Mouse (Mus musculus): ENCODE measurements at regions not wholly inside any gene's neighbourhood (a gene's known extent, or its start where the extent isn't known, plus 50 kb on each side); places are given as distances from the start of the nearest gene placed in this dataset.
"Not testable (repeated sequence)": the region's sequence is repeated elsewhere in the genome, so short reads cannot be mapped to it uniquely, and the experiment has no call there.

DNA sequence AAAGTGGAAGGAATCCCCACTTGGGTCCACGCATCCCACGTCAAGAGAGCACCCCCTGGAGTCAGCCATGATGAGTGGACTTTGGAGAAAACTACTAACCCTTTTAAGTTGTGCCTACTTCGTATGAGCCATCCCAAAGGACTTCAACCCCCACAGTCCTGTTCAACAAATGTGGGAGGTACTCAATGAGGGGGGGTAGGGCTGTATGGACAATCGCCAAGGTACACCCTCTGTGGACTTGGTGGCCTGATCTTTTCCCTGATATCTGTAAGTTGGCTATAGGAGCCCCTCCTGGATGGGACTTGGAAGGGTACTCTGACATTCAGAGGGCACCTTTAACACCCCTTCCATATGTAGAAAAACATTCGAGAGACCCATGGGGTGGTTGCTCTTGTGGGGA, 256.5 kb upstream of the Olfr161 start:
- not testable (repeated sequence) for DNase-seq (ENCODE audit: low spot score)

DNA sequence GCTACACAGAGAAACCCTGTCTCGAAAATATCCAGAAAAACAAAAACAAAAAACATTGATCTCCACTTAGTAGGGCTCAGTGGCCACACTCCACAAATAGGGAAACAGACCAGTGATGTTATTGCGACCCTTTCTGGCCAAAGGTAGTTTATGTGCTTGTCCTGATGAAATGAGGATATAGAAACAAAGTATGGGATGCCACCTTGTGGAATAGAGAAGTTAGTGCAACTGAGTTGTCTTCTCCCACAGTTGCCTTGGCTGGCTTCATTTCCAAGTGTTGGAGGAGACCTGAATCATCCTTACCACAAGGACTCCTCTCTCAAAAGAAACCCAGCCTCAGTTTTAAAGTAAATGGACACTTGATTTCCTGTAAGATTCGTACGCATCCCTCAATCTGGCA, 247.5 kb upstream of the Olfr161 start:
- not testable (repeated sequence) for DNase-seq (ENCODE audit: low spot score)

DNA sequence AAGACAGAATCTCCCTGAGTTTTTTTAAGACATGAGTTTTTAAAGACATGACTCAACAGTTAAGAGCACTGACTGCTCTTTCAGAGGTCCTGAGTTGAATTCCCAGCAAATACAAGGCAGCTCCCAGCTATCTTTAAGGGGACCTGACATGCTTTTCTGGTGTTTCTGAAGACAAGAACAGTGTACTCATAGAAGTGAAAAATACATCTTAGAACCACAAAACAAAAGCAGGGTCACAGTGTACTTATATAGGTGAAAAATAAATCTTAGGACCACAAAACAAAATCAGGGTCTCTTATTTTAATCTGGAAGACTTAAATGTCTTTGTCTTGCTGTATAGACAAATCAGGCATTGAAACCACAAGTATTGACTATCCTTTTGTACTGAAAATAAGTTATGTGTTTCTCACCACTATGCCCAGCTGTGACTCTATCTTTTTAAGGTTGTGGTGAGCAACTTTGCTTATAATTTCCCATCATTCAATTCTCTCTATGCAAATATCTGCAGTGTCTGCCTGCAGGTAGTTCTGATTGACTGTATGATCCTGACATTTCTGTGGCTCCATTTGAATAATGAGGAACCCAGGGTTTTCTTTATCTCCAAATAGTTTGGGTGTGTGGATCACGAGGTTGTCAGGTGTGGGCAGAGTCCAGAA, 246.0 kb upstream of the Olfr161 start:
- not testable (repeated sequence) for DNase-seq (ENCODE audit: low spot score)

DNA sequence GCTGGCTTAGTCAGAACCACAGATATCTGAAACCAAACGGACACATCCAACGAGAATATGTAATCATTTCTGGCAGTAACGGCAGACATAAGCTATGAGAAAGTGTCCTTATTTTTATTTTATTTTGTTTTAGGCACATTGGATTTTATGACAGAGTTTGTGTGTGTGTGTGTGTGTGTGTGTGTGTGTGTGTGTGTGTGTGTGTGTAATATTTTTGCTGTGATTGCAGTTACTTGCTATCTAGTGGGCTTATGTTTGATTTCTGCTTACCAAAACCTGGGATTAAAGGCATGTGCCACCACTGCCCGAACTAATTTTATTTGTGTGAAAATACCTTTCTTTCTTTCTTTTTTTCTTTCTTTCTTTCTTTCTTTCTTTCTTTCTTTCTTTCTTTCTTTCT, 241.5 kb upstream of the Olfr161 start:
- peak; percentile 49 for DNase-seq (ENCODE audit: low spot score)

DNA sequence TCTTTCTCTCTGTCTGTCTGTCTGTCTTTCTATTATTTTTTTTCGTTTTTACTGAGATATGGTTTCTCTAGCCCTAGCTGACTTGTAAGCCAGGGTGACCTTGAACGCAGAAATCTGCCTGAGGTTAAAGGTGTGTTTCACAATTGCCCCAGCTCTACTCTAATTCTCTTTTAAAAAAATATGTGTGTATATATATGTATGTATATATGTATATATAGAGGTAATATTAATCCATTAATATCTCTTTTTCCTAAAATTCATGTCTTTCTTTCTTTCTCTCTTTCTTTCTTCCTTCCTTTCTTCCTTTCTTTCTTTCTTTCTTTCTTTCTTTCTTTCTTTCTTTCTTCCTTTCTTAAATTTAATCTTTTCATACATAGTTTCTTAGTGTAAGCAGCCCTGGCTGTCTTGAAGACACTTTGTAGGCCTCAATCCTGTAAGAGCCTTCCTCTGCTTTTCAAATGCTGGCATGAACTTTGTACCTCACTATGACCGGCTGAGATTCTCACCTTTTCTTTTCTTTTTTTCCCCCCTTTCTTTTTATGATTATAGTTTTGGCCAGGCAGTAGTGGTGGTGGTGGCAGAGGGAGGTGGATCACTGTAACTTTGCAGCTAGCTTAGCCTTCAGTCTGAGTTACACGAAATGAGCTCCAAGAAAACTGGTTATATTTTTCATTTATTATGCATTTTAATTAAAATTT, 240.8 kb upstream of the Olfr161 start:
- DNase-seq (ENCODE audit: low spot score): not testable (repeated sequence)

DNA sequence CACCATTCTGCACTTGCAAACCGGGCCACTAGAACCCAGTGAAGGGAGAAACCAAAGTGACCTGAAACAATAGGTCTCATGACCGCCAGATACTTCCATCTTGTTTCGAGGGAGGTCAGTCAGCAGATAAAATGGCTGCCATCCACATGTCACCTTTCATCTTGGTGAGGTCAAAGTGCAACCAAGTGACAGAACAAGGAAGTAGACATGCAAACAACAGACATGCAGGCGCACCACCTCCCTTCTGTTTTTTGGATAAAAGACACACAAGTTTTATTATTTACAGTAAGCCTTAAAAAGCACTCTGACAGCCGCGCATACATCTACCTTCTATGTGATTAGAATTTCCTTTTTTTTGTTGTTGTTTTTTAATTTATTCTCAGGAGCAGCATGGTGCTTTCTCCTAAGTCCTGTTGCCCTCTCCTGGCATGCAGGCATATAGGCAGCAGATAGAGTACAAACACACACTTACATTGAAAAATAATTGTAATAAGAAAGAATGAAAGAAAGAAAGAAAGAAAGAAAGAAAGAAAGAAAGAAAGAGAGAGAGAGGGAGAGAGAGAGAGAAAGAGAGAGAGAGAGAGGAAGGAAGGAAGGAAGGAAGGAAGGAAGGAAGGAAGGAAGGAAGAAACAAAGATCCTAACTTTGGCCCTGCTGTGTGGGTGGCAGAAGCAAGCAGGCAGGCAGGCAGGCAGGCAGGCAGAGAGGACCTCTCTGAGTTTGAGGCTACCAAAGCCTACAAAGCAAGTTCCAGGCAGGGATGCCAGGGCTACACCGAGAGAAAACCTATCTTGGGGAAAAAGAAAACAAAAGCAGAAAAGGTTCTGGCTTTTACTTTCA, 240.0 kb upstream of the Olfr161 start:
- DNase-seq (ENCODE audit: low spot score): not testable (repeated sequence)

DNA sequence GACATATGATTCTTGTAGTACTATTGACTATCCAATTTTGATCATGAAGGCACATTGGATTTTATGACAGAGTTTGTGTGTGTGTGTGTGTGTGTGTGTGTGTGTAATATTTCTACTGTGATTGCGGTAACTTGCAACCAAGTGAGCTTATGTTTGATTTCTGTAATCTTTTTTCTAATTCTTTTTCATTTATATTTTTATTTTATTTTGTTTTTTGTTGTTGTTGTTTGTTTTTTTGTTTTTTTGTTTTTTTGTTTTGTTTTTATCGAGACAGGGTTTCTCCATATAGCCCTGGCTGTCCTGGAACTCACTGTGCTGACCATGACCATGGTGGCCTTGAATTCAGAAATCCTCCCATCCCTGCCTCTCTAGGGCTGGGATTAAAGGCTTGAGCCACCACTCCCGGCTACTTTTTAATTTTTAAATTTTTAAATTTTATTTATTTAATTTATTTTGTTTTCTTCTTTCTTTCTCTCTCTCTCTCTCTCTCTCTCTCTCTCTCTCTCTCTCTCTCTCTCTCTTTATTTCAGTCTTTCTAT, 239.3 kb upstream of the Olfr161 start:
- DNase-seq (ENCODE audit: low spot score): peak; percentile 89

All from testis, postnatal 10 days (tissue).